Mouse (Mus musculus): ENCODE measurements around the gene Rph3a. TPM values are rescaled to one million over a fixed set of nuclear protein-coding genes. Genes with fewer than 3 reads are reported as not detected.
"Not testable (repeated sequence)": the region's sequence is repeated elsewhere in the genome, so short reads cannot be mapped to it uniquely, and the experiment has no call there.

Gene Rph3a
- polyA plus RNA-seq, 1 experiment from 2014 or later, result 0.06 TPM

- Histone ChIP-seq H3K9ac (ENCODE audit: low read length) (no peak overlapping the region), H3K27ac (ENCODE audit: low read length) (no peak overlapping the region), H3K9me3 (replicated peaks; ENCODE audit: control insufficient read depth, low read length) (no peaks in the 10 kb centered on the region), H3K27me3 (ENCODE audit: control insufficient read depth, insufficient read depth, low read length) (no peaks in the 10 kb centered on the region), H3K4me3 (replicated peaks; ENCODE audit: low read length) (no peak overlapping the region), H3K4me1 (ENCODE audit: control insufficient read depth, insufficient read depth, low read length) (no peaks in the 10 kb centered on the region), H3K36me3 (ENCODE audit: control insufficient read depth, insufficient read depth, low read length) (no peaks in the 10 kb centered on the region), H3K4me2 (ENCODE audit: low read depth, low read length) (no peak overlapping the region)
- WGBS, result 60% methylated on average over 7 of the region's 7 CpGs
- no peak for ATAC-seq (ENCODE audit: insufficient read depth, low FRiP score)
Measured at GRCm38 (mm10) chr5:120908196-120908920, 101.5 kb downstream of the Rph3a start.

GRCm38 (mm10) chr5:120906791-120907733, 102.8 kb downstream of the Rph3a start, which contains the start of gene Oas1a:
Gene Oas1a, minus strand, starts transcription at chr5:120907521.
- H3K27ac ChIP-seq (ENCODE audit: low read length); H3K27me3 ChIP-seq (ENCODE audit: control insufficient read depth, insufficient read depth, low read length); H3K4me3 ChIP-seq (replicated peaks; ENCODE audit: low read length); H3K9ac ChIP-seq (ENCODE audit: low read length); H3K36me3 ChIP-seq (ENCODE audit: control insufficient read depth, insufficient read depth, low read length); ATAC-seq (ENCODE audit: insufficient read depth, low FRiP score); H3K4me1 ChIP-seq (ENCODE audit: control insufficient read depth, insufficient read depth, low read length); H3K4me2 ChIP-seq (ENCODE audit: low read depth, low read length); H3K9me3 ChIP-seq (replicated peaks; ENCODE audit: control insufficient read depth, low read length): not testable (repeated sequence)
- 37% methylated on average over 8 of the region's 12 CpGs for WGBS

GRCm38 (mm10) chr5:120902056-120902455, 107.8 kb downstream of the Rph3a start:
- WGBS, result 92% methylated on average over 5 of the region's 5 CpGs
- ATAC-seq (ENCODE audit: insufficient read depth, low FRiP score), result no peak

GRCm38 (mm10) chr5:120900666-120901065, 109.2 kb downstream of the Rph3a start:
- no peaks in the 10 kb centered on the region for H3K9me3 ChIP-seq (replicated peaks; ENCODE audit: control insufficient read depth, low read length)
- H3K27ac ChIP-seq (ENCODE audit: low read length), result no peak overlapping the region
- no peaks in the 10 kb centered on the region for H3K36me3 ChIP-seq (ENCODE audit: control insufficient read depth, insufficient read depth, low read length)
- H3K27me3 ChIP-seq (ENCODE audit: control insufficient read depth, insufficient read depth, low read length), result no peaks in the 10 kb centered on the region
- ATAC-seq (ENCODE audit: insufficient read depth, low FRiP score), result no peak
- H3K9ac ChIP-seq (ENCODE audit: low read length), result no peak overlapping the region
- no peaks in the 10 kb centered on the region for H3K4me1 ChIP-seq (ENCODE audit: control insufficient read depth, insufficient read depth, low read length)
- H3K4me3 ChIP-seq (replicated peaks; ENCODE audit: low read length), result no peak overlapping the region
- WGBS, result 51% methylated on average over 1 of the region's 1 CpGs
- H3K4me2 ChIP-seq (ENCODE audit: low read depth, low read length), result no peak overlapping the region

More at GRCm38 (mm10) chr5:120902056-120902455, 107.8 kb downstream of the Rph3a start:
- Histone ChIP-seq H3K27me3 (ENCODE audit: control insufficient read depth, insufficient read depth, low read length) (no peaks in the 10 kb centered on the region), H3K4me1 (ENCODE audit: control insufficient read depth, insufficient read depth, low read length) (no peaks in the 10 kb centered on the region), H3K4me2 (ENCODE audit: low read depth, low read length) (no peak overlapping the region), H3K9ac (ENCODE audit: low read length) (no peak overlapping the region), H3K36me3 (ENCODE audit: control insufficient read depth, insufficient read depth, low read length) (no peaks in the 10 kb centered on the region), H3K4me3 (replicated peaks; ENCODE audit: low read length) (no peak overlapping the region), H3K9me3 (replicated peaks; ENCODE audit: control insufficient read depth, low read length) (no peaks in the 10 kb centered on the region), H3K27ac (ENCODE audit: low read length) (no peak overlapping the region)

- H3K4me3 ChIP-seq (replicated peaks; ENCODE audit: low read length), result no peak overlapping the region
- no peaks in the 10 kb centered on the region for H3K27me3 ChIP-seq (ENCODE audit: control insufficient read depth, insufficient read depth, low read length)
- ATAC-seq (ENCODE audit: insufficient read depth, low FRiP score), result no peak
- no peaks in the 10 kb centered on the region for H3K4me1 ChIP-seq (ENCODE audit: control insufficient read depth, insufficient read depth, low read length)
- no peak overlapping the region for H3K27ac ChIP-seq (ENCODE audit: low read length)
- H3K36me3 ChIP-seq (ENCODE audit: control insufficient read depth, insufficient read depth, low read length), result no peaks in the 10 kb centered on the region
- H3K9me3 ChIP-seq (replicated peaks; ENCODE audit: control insufficient read depth, low read length), result no peaks in the 10 kb centered on the region
- no peak overlapping the region for H3K9ac ChIP-seq (ENCODE audit: low read length)
- no peak overlapping the region for H3K4me2 ChIP-seq (ENCODE audit: low read depth, low read length)
Measured at GRCm38 (mm10) chr5:120898726-120899125, 111.2 kb downstream of the Rph3a start.

GRCm38 (mm10) chr5:120898307-120898706, 111.6 kb downstream of the Rph3a start:
- Histone ChIP-seq H3K9ac (ENCODE audit: low read length) (no peak overlapping the region), H3K36me3 (ENCODE audit: control insufficient read depth, insufficient read depth, low read length) (no peaks in the 10 kb centered on the region), H3K4me3 (replicated peaks; ENCODE audit: low read length) (no peak overlapping the region), H3K9me3 (replicated peaks; ENCODE audit: control insufficient read depth, low read length) (no peaks in the 10 kb centered on the region), H3K4me2 (ENCODE audit: low read depth, low read length) (no peak overlapping the region), H3K4me1 (ENCODE audit: control insufficient read depth, insufficient read depth, low read length) (no peaks in the 10 kb centered on the region), H3K27ac (ENCODE audit: low read length) (no peak overlapping the region), H3K27me3 (ENCODE audit: control insufficient read depth, insufficient read depth, low read length) (no peaks in the 10 kb centered on the region)
- ATAC-seq (ENCODE audit: insufficient read depth, low FRiP score), result no peak
- WGBS, result 84% methylated on average over 6 of the region's 6 CpGs

GRCm38 (mm10) chr5:120895231-120895900, 114.5 kb downstream of the Rph3a start:
- ATAC-seq (ENCODE audit: insufficient read depth, low FRiP score), result no peak
- H3K27me3 ChIP-seq (ENCODE audit: control insufficient read depth, insufficient read depth, low read length), result no peaks in the 10 kb centered on the region
- H3K9me3 ChIP-seq (replicated peaks; ENCODE audit: control insufficient read depth, low read length), result no peaks in the 10 kb centered on the region
- no peak overlapping the region for H3K27ac ChIP-seq (ENCODE audit: low read length)
- no peaks in the 10 kb centered on the region for H3K36me3 ChIP-seq (ENCODE audit: control insufficient read depth, insufficient read depth, low read length)
- H3K4me2 ChIP-seq (ENCODE audit: low read depth, low read length), result no peak overlapping the region
- H3K4me1 ChIP-seq (ENCODE audit: control insufficient read depth, insufficient read depth, low read length), result no peaks in the 10 kb centered on the region
- no peak overlapping the region for H3K4me3 ChIP-seq (replicated peaks; ENCODE audit: low read length)
- no peak overlapping the region for H3K9ac ChIP-seq (ENCODE audit: low read length)
- WGBS, result 83% methylated on average over 11 of the region's 11 CpGs

- ATAC-seq (ENCODE audit: insufficient read depth, low FRiP score); H3K27me3 ChIP-seq (ENCODE audit: control insufficient read depth, insufficient read depth, low read length); H3K4me1 ChIP-seq (ENCODE audit: control insufficient read depth, insufficient read depth, low read length); H3K9me3 ChIP-seq (replicated peaks; ENCODE audit: control insufficient read depth, low read length); H3K4me2 ChIP-seq (ENCODE audit: low read depth, low read length); H3K4me3 ChIP-seq (replicated peaks; ENCODE audit: low read length); H3K36me3 ChIP-seq (ENCODE audit: control insufficient read depth, insufficient read depth, low read length); H3K27ac ChIP-seq (ENCODE audit: low read length); H3K9ac ChIP-seq (ENCODE audit: low read length): not testable (repeated sequence)
- WGBS, result 69% methylated on average over 2 of the region's 2 CpGs
Measured at GRCm38 (mm10) chr5:120894692-120895091, 115.2 kb downstream of the Rph3a start.

GRCm38 (mm10) chr5:120893866-120894265, 116.0 kb downstream of the Rph3a start:
- not testable (repeated sequence) for H3K27ac ChIP-seq (ENCODE audit: low read length); H3K4me3 ChIP-seq (replicated peaks; ENCODE audit: low read length); H3K36me3 ChIP-seq (ENCODE audit: control insufficient read depth, insufficient read depth, low read length); ATAC-seq (ENCODE audit: insufficient read depth, low FRiP score); H3K4me2 ChIP-seq (ENCODE audit: low read depth, low read length); H3K4me1 ChIP-seq (ENCODE audit: control insufficient read depth, insufficient read depth, low read length); H3K9ac ChIP-seq (ENCODE audit: low read length); H3K9me3 ChIP-seq (replicated peaks; ENCODE audit: control insufficient read depth, low read length); H3K27me3 ChIP-seq (ENCODE audit: control insufficient read depth, insufficient read depth, low read length)
- 94% methylated on average over 4 of the region's 4 CpGs for WGBS
